Mouse (Mus musculus) stomach, embryonic 14.5 days (tissue): ENCODE measurements around the gene Coq5. TPM values are rescaled to one million over a fixed set of nuclear protein-coding genes. Genes with fewer than 3 reads are reported as not detected.

Experiments used
- ATAC-seq: fragments of 200-750 bp; cut with Nextera tagmentation; 2 replicates; pipeline ENCODE4 v1.8.0; 2017; ENCODE audit warnings: low read depth, moderate TSS enrichment; ENCODE audit not compliant: insufficient number of reproducible peaks, insufficient read depth, low FRiP score
- H3K27ac ChIP-seq: fragments of 300-500 bp; sonication (generic); 2 replicates; pipeline ENCODE4 v1.5.1; 2014; ENCODE audit warnings: mild to moderate bottlenecking, low read length, moderate library complexity, mixed read lengths
- H3K27me3 ChIP-seq: fragments of 300-500 bp; sonication (generic); 2 replicates; pipeline ENCODE4 v1.6.1; 2014; ENCODE audit warnings: low read length, control low read depth, mixed read lengths; ENCODE audit not compliant: control insufficient read depth, insufficient read depth
- H3K36me3 ChIP-seq: fragments of 300-500 bp; sonication (generic); 2 replicates; pipeline ENCODE4 v1.6.1; 2014; ENCODE audit warnings: mild to moderate bottlenecking, control low read depth, low read length, moderate library complexity, mixed read lengths; ENCODE audit not compliant: control insufficient read depth, insufficient read depth
- H3K4me1 ChIP-seq: fragments of 300-500 bp; sonication (generic); 2 replicates; pipeline ENCODE4 v1.6.1; 2014; ENCODE audit warnings: low read length, control low read depth, mixed read lengths; ENCODE audit not compliant: control insufficient read depth, insufficient read depth
- H3K4me2 ChIP-seq: fragments of 300-500 bp; sonication (generic); replicated peaks from 2 replicates; pipeline ENCODE4 v1.6.1; 2014; ENCODE audit warnings: low read depth, low read length, control low read depth
- H3K4me3 ChIP-seq: fragments of 300-500 bp; sonication (generic); 2 replicates; pipeline ENCODE4 v1.5.1; 2014; ENCODE audit warnings: low read depth, low read length, control low read depth
- H3K9ac ChIP-seq: fragments of 300-500 bp; sonication (generic); replicated peaks from 2 replicates; pipeline ENCODE4 v1.6.1; 2014; ENCODE audit warnings: low read depth, mild to moderate bottlenecking, control low read depth, low read length, moderate library complexity, mixed read lengths
- H3K9me3 ChIP-seq: fragments of 300-500 bp; sonication (generic); 2 replicates; pipeline ENCODE4 v1.6.1; 2016; ENCODE audit warnings: low read depth, low read length, control low read depth; ENCODE audit not compliant: control insufficient read depth
- WGBS: fragments of 180-500 bp; shearing (Covaris S2); extraction: QIAGEN DNeasy Blood & Tissue Kit; methylation state at CpG from one replicate; pipeline ENCODE4 v1.1.7; 2014; 5-methylcytosine and 5-hydroxymethylcytosine counted together
- polyA plus RNA-seq: library from polyadenylated mRNA; unstranded; fragments of >200 nt; fragmentation: Nextera tagmentation; extraction: Ambion mirVana; gene quantifications from 2 replicates; pipeline ENCODE4 v1.2.1, GENCODE M21; 2014

The Coq5 gene
- polyA plus RNA-seq, 1 experiment from 2014 or later, result 40.0 TPM

DNA sequence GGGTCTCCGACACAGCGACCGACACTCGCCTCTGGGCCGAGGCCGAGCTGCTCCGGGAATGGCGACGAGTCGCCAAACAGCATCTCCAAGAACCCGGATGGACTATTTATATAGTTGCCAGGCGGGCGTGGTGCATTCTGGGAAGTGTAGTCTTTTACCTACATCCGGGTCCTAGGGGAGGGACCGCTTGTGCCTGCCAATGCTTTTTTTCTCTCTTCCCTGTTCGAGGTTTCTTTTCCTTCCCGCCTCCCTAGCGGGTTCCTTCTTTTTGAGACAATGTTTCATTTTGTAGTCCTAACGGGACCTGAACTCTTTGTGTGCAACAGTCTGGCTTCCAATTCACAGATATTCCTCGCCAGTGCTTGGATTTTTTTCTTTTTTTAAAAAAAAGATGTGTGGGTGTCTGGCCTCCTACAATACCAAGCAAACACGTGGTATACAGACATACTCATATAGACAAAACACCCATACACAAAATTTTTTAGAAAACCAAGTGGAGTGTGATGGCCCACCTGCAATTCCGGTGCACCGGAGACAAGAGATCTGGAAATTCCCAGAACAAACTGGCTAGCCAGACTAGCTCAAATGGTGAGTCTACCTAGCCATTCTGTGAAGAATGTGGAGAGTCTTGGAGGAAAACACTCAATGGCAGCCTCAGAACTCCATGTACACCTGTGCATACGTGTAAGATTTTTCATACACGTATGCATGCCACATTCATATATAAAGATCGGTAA is 6.5 kb upstream of the Coq5 start, which contains the start of gene Rnf10:
Gene Rnf10, minus strand, starts transcription at position 87 of the 737 bp plus-strand sequence.
- Histone ChIP-seq H3K36me3 (no peaks in the 10 kb centered on the region; the same call in 1 of the 2 replicates), H3K4me1 (peaks cover 31% of the 10 kb centered on the region), H3K27me3 (no peaks in the 10 kb centered on the region), H3K9me3 (no peaks in the 10 kb centered on the region), H3K9ac (peak within 1 kb of the TSS; percentile 95), H3K4me3 (peak within 1 kb of the TSS; percentile 100), H3K27ac (peak within 1 kb of the TSS; percentile 78), H3K4me2 (peak within 1 kb of the TSS; percentile 88)
- WGBS, result 12% methylated on average over 26 of the region's 26 CpGs
- ATAC-seq, result peak; percentile 91

DNA sequence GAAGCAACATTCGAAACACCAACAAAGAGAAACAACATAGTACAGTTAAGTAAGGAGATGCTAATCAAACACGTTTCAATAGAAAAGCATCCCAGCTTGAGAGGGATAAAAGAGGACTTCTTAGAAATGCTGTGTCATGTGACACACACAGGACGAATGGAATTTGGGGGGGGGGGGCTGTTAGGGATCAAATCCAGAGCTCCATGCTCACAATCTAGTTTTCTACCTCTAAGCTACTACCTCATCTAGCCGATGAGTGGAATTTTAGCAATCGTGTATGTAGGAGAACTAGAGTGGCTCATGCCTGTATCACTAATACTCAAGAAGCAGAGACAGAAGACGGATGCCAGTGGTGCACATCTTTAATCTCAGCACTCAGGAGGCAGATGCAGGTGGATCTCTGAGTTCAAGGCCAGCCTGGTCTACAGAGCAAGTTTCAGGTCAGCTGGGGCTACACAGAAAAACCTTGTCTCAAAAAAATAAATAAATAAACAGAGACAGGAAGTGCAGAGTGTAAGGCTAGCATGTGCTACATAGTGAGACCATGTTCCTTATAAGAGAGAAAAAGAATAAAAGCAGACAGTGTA is 5.8 kb upstream of the Coq5 start:
- 69% methylated on average over 6 of the region's 6 CpGs for WGBS
- Histone ChIP-seq H3K4me2 (peak overlapping the region; percentile 48), H3K4me3 (no peak overlapping the region), H3K27me3 (no peaks in the 10 kb centered on the region), H3K9ac (no peak overlapping the region), H3K36me3 (no peaks in the 10 kb centered on the region; the same call in 1 of the 2 replicates), H3K9me3 (no peaks in the 10 kb centered on the region), H3K27ac (peak overlapping the region; percentile 52; the same call in 1 of the 2 replicates), H3K4me1 (peaks cover 29% of the 10 kb centered on the region)
- no peak for ATAC-seq

DNA sequence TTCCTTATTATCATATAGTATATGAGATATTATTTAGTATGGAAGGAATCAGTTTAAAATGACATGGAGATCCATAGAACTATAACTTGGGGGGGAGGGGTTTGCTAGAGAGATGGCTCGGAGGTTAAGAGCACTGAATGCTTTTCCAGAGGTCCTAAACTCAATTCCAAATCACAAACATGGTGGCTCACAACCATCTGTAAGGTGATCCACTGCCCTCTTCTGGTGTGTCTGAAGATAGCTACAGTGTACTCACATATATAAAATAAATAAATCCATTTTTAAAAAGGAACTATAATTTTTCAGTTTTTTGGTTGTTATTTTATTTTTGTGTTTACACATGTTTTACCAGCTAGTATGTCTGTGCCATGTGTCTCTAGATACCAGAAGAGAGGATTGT is 5.1 kb upstream of the Coq5 start:
- Histone ChIP-seq H3K4me3 (no peak overlapping the region), H3K4me1 (peaks cover 23% of the 10 kb centered on the region), H3K36me3 (no peaks in the 10 kb centered on the region; the same call in 1 of the 2 replicates), H3K9me3 (no peaks in the 10 kb centered on the region), H3K4me2 (no peak overlapping the region), H3K9ac (no peak overlapping the region), H3K27ac (no peak overlapping the region), H3K27me3 (no peaks in the 10 kb centered on the region)
- no peak for ATAC-seq
- WGBS, result 62% methylated on average over 1 of the region's 1 CpGs

DNA sequence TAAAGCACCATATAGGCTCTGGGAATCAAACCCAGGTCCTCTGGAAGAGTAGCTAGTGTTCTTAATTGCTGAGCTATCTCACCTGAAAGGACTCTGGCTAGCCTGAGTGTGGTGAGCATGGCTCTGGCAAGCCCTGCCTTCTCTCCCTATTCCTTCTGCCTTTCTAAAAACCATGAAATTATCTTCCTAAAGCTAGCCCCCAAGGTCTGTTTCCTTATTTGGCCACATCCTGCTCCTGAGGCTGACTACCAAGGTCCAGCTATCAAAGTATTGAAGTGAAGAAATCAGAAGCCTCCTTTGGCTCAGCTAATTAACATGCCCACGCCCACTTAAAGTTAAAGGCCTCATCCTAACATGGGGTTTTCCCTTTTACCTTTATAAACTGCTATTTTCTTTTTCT is 4.7 kb upstream of the Coq5 start:
- no peak for ATAC-seq
- Histone ChIP-seq H3K9me3 (no peaks in the 10 kb centered on the region), H3K27ac (no peak overlapping the region), H3K9ac (no peak overlapping the region), H3K4me2 (no peak overlapping the region), H3K4me3 (no peak overlapping the region), H3K36me3 (no peaks in the 10 kb centered on the region; the same call in 1 of the 2 replicates), H3K4me1 (peaks cover 21% of the 10 kb centered on the region), H3K27me3 (no peaks in the 10 kb centered on the region)
- WGBS, result 73% methylated on average over 1 of the region's 1 CpGs

DNA sequence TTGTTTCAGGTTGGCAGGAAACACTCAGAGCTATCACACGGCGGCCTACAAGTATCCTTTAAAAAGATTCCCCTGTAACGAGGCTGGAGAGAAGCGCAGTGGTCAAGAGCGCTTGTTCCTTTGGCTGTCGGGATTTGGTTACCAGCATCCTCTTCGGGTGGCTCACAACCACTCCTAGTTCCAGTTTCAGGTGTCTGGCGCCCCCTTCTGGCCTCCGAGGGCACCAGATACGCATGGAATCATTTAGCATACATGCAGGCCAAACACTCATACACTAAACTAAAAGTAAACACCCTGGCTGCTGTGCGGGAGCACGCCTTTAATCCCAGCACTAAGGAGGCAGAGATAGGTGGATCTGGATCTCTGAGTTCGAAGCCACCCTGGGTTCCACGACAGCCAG is 3.5 kb upstream of the Coq5 start:
- Histone ChIP-seq H3K27ac (no peak overlapping the region), H3K4me1 (peaks cover 14% of the 10 kb centered on the region), H3K36me3 (no peaks in the 10 kb centered on the region), H3K4me3 (no peak overlapping the region), H3K27me3 (no peaks in the 10 kb centered on the region), H3K9me3 (no peaks in the 10 kb centered on the region), H3K9ac (no peak overlapping the region), H3K4me2 (no peak overlapping the region)
- ATAC-seq, result no peak
- WGBS, result 33% methylated on average over 14 of the region's 14 CpGs

DNA sequence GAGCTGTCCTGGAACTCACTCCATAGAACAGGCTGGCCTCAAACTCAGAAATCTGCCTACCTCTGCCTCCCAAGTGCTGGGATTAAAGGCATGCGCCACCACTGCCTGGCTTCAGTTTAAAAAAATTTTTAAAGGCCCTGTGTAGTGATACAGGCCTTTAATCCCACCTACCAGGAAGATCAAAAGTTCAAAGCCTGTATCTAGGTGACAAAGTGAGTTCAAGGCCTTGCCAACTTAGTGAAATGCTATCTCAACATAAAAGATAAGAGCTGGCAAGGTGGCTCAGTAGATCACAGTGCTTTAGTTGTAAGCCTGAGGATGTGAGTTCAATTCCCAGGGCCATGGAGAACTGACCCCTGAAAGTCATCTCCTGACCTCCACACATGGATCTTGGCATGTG is 1.4 kb upstream of the Coq5 start:
- no peaks in the 10 kb centered on the region for H3K27me3 ChIP-seq
- no peak overlapping the region for H3K9ac ChIP-seq
- peaks cover 10% of the 10 kb centered on the region; the same call in 1 of the 2 replicates for H3K4me1 ChIP-seq
- H3K36me3 ChIP-seq, result no peaks in the 10 kb centered on the region
- ATAC-seq, result no peak
- 63% methylated on average over 1 of the region's 1 CpGs for WGBS
- no peak overlapping the region for H3K4me2 ChIP-seq
- H3K4me3 ChIP-seq, result no peak overlapping the region
- no peaks in the 10 kb centered on the region for H3K9me3 ChIP-seq
- H3K27ac ChIP-seq, result no peak overlapping the region

DNA sequence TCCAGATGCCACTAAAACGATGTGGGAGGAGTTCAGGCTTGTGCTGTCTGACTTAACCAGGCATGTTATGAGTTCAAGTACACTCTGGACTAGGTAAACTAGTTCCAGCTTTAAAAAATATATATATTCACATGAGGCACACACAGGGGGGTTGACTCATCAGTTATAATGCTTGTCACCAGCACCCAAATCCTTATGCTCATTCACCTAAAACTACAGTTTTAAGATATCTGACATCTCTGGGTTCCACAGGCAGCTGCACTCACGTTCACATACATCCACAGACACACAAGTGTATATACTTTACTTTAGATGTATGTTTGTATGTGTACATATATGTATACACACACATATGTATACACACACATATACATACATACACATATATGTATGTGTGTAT is 681 bp upstream of the Coq5 start:
- H3K4me2 ChIP-seq, result no peak overlapping the region
- 52% methylated on average over 2 of the region's 2 CpGs for WGBS
- no peak overlapping the region for H3K27ac ChIP-seq
- peaks cover 5% of the 10 kb centered on the region; the same call in 1 of the 2 replicates for H3K4me1 ChIP-seq
- H3K4me3 ChIP-seq, result no peak overlapping the region
- no peaks in the 10 kb centered on the region for H3K9me3 ChIP-seq
- peaks cover under 1% of the 10 kb centered on the region; the same call in 1 of the 2 replicates for H3K36me3 ChIP-seq
- no peak for ATAC-seq
- H3K27me3 ChIP-seq, result no peaks in the 10 kb centered on the region
- H3K9ac ChIP-seq, result no peak overlapping the region

DNA sequence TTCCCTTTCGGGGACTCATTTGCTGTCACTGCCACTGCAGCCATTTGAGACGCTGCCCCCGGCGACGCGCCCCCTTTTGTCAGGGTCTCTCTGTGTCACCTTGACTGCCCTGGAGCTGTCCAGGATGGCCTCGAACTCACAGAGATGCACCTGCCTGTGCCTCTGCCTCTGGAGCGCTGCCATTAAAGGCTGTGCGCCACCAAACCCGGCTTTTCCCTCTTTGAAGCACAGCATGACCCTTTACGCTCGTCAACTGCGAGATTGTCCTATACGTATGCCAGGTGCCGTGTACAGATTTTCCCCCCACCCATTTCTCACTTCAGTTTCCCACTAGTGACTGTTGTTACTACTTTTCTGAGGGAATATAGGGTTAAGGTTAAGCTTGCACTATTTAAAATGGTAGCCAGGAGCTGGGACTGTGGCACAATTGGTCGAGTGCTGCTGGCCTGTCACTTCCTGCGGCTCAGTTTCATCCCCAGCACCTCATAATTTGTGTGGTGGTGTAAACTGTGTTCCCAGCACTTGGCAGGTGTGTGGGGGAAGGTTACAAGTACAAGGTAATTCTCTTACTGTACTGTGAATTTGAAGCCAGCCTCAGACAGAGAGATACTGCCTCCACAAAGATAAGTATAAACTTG is 703 bp downstream of the Coq5 start:
- Histone ChIP-seq H3K36me3 (peaks cover 11% of the 10 kb centered on the region; the same call in 1 of the 2 replicates), H3K9me3 (no peaks in the 10 kb centered on the region), H3K4me3 (peak overlapping the region; percentile 67), H3K4me2 (peak overlapping the region; percentile 75), H3K4me1 (peaks cover 5% of the 10 kb centered on the region; the same call in 1 of the 2 replicates), H3K27me3 (no peaks in the 10 kb centered on the region), H3K27ac (no peak overlapping the region), H3K9ac (peak overlapping the region; percentile 47)
- 6% methylated on average over 17 of the region's 17 CpGs for WGBS
- 0 out of 2 replicates have a peak, but pooled peaks have one; percentile 18 for ATAC-seq
